Mouse (Mus musculus) thymus, adult 2 months (tissue): Measurements from ENCODE around the gene Zfp277.

ENCODE experiments used
- CTCF ChIP-seq: fragments of 200-500 bp; IDR thresholded peaks from 2 replicates; pipeline ENCODE4 v1.5.1; 2012; ENCODE audit warnings: mild to moderate bottlenecking, control low read depth, low read length, moderate library complexity, borderline replicate concordance; ENCODE audit not compliant: control insufficient read depth, poor library complexity, insufficient read depth; ENCODE audit errors: extremely low read depth
- POLR2A ChIP-seq: fragments of 200-500 bp; IDR thresholded peaks from 2 replicates; pipeline ENCODE4 v1.6.1; 2012; ENCODE audit warnings: mild to moderate bottlenecking, low read length, control low read depth, moderate library complexity; ENCODE audit not compliant: control insufficient read depth, poor library complexity, insufficient read depth; ENCODE audit errors: extremely low read depth

DNA sequence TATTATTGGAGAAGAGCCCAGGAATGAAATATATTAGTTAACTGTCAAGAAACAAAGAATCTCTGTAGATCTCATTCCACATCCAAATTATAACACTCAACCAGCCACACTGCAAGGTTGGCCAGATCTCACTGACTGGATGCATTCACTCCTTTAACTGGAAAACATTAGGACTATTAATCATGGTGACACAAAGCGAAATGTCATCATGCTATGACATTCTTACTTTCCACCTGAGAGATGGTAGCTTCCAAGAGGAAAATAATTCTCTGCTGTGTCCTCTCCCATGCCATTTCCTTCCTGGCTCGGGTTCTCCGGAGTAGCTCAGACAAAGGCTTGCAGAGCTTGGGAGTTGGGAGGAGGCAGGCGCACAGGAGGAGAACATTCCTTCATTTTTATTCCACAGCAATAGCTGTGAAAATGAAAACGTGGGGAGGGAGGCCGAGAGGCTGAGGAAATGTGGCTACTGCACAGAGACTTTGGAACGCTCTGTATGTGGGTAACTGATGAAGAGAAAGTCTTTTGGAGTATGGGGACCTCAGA, 17.1 kb upstream of the Zfp277 start:
- TF ChIP-seq CTCF, result no peak
- no peak for TF ChIP-seq POLR2A
